Mouse (Mus musculus): ENCODE results near the gene Rad9a. TPM values are rescaled to one million over a fixed set of nuclear protein-coding genes. Genes with fewer than 3 reads are reported as not detected.
"Not testable (repeated sequence)": the region's sequence is repeated elsewhere in the genome, so short reads cannot be mapped to it uniquely, and the experiment has no call there.

The Rad9a gene
- polyA plus RNA-seq (2015; fragmentation: Nextera tagmentation; extraction: Ambion mirVana) = 33.6 and 35.0 TPM in 2 replicates

GRCm38 (mm10) chr19:4201291-4201909, at the start of gene Rad9a:
TSS of gene Rad9a (minus strand) at chr19:4201662.
- Histone ChIP-seq H3K4me2 (replicated peaks) (peak within 1 kb of the TSS; percentile 81), H3K27me3 (no peaks in the 10 kb centered on the region), H3K4me1 (peaks cover 39% of the 10 kb centered on the region), H3K9me3 (replicated peaks) (no peaks in the 10 kb centered on the region), H3K9ac (peak within 1 kb of the TSS; percentile 85), H3K27ac (replicated peaks) (peak within 1 kb of the TSS; percentile 61), H3K4me3 (replicated peaks) (peak within 1 kb of the TSS; percentile 62), H3K36me3 (peaks cover 14% of the 10 kb centered on the region)
- ATAC-seq (ENCODE audit: insufficient number of reproducible peaks, low FRiP score, low TSS enrichment, low read depth) = peak; percentile 64
- 0% methylated on average over 34 of the region's 34 CpGs for WGBS

DNA sequence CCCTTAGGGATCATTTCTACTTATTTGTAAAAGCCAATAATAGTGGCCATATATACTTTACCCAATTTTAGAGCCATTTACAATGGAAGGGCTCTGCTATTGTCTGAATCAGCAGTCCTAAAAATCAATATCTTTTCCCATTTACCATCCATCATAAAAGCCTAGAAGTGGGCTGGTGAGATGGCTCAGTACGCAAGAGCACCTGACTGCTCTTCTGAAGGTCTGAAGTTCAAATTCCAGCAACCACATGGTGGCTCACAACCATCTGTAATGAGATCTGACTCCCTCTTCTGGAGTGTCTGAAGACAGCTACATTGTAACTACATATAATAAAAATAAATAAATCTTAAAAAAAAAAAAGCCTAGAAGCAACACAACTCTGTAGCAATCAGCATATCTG, 47.2 kb upstream of the Rad9a start:
- not testable (repeated sequence) for H3K9ac ChIP-seq; H3K4me3 ChIP-seq (replicated peaks)

DNA sequence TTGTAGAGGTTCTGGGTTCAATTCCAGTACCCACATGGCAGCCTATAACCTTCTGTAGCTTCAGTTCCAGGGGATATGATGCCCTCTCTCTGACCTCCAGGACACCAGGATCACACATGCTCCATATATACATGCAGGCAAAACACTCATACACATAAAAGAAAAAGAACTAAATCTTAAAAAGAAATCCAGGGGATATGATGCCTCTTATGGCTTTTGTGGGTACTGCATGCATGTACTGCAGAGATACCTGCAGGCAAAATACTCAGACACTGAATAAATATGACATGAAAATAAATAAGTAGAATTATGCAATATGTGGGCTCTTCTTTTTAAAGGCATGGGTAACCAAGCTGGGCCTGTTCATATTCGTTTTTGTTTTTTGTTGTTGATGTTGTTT, 45.5 kb upstream of the Rad9a start:
- no peaks in the 10 kb centered on the region for H3K36me3 ChIP-seq
- no peaks in the 10 kb centered on the region for H3K4me1 ChIP-seq
- 48% methylated on average over 1 of the region's 1 CpGs for WGBS
- no peak overlapping the region for H3K9ac ChIP-seq
- H3K4me2 ChIP-seq (replicated peaks) = no peak overlapping the region
- no peaks in the 10 kb centered on the region for H3K9me3 ChIP-seq (replicated peaks)
- H3K4me3 ChIP-seq (replicated peaks) = no peak overlapping the region
- H3K27ac ChIP-seq (replicated peaks) = no peak overlapping the region
- H3K27me3 ChIP-seq = no peaks in the 10 kb centered on the region
- no peak for ATAC-seq (ENCODE audit: insufficient number of reproducible peaks, low FRiP score, low TSS enrichment, low read depth)

More for the DNA sequence above, 47.2 kb upstream of the Rad9a start:
- not testable (repeated sequence) for H3K36me3 ChIP-seq; H3K9me3 ChIP-seq (replicated peaks); H3K27me3 ChIP-seq; H3K4me2 ChIP-seq (replicated peaks); H3K4me1 ChIP-seq; ATAC-seq (ENCODE audit: insufficient number of reproducible peaks, low FRiP score, low TSS enrichment, low read depth); H3K27ac ChIP-seq (replicated peaks)
- 63% methylated on average over 1 of the region's 1 CpGs for WGBS

GRCm38 (mm10) chr19:4244775-4245174, 43.3 kb upstream of the Rad9a start:
- Histone ChIP-seq H3K27me3 (no peaks in the 10 kb centered on the region), H3K4me2 (replicated peaks) (no peak overlapping the region), H3K4me3 (replicated peaks) (no peak overlapping the region)

GRCm38 (mm10) chr19:4242416-4242815, 41.0 kb upstream of the Rad9a start:
- H3K27me3 ChIP-seq = no peaks in the 10 kb centered on the region
- H3K36me3 ChIP-seq = no peaks in the 10 kb centered on the region
- no peak for ATAC-seq (ENCODE audit: insufficient number of reproducible peaks, low FRiP score, low TSS enrichment, low read depth)
- no peaks in the 10 kb centered on the region for H3K9me3 ChIP-seq (replicated peaks)
- no peak overlapping the region for H3K4me3 ChIP-seq (replicated peaks)
- no peak overlapping the region for H3K9ac ChIP-seq
- WGBS = 61% methylated on average over 3 of the region's 3 CpGs
- H3K4me2 ChIP-seq (replicated peaks) = no peak overlapping the region
- H3K4me1 ChIP-seq = no peaks in the 10 kb centered on the region
- no peak overlapping the region for H3K27ac ChIP-seq (replicated peaks)

More at GRCm38 (mm10) chr19:4244775-4245174, 43.3 kb upstream of the Rad9a start:
- H3K9me3 ChIP-seq (replicated peaks) = no peaks in the 10 kb centered on the region
- no peaks in the 10 kb centered on the region for H3K4me1 ChIP-seq
- no peak overlapping the region for H3K9ac ChIP-seq
- WGBS = 77% methylated on average over 6 of the region's 6 CpGs
- no peaks in the 10 kb centered on the region for H3K36me3 ChIP-seq
- ATAC-seq (ENCODE audit: insufficient number of reproducible peaks, low FRiP score, low TSS enrichment, low read depth) = no peak
- no peak overlapping the region for H3K27ac ChIP-seq (replicated peaks)

- Histone ChIP-seq H3K36me3 (no peaks in the 10 kb centered on the region), H3K4me3 (replicated peaks) (no peak overlapping the region), H3K4me2 (replicated peaks) (no peak overlapping the region), H3K9me3 (replicated peaks) (no peaks in the 10 kb centered on the region), H3K27me3 (no peaks in the 10 kb centered on the region), H3K27ac (replicated peaks) (no peak overlapping the region), H3K4me1 (no peaks in the 10 kb centered on the region), H3K9ac (no peak overlapping the region)
- WGBS = 51% methylated on average over 8 of the region's 8 CpGs
- no peak for ATAC-seq (ENCODE audit: insufficient number of reproducible peaks, low FRiP score, low TSS enrichment, low read depth)
Observed at GRCm38 (mm10) chr19:4240247-4240668, 38.8 kb upstream of the Rad9a start.

DNA sequence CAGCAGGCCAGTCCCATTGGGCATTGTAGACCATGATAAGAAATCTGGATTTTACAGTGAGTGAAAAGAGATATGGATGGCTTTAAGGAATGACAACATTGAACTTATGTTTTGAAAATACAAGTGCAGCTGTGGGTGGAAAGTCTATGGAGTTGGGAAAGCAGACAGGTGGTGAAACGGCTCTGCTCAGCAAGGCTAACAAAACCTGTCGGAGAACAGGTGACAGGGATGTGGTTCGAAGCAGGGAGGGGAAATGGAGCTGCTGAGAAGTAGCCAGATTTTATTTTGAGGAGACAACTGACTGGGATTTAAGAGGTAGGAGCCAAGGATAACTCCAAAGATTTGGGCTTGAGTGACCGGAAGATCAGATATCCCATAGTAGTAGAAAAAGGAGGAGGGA, 33.1 kb upstream of the Rad9a start:
- H3K4me1 ChIP-seq = peaks cover 10% of the 10 kb centered on the region
- H3K4me2 ChIP-seq (replicated peaks) = no peak overlapping the region
- ATAC-seq (ENCODE audit: insufficient number of reproducible peaks, low FRiP score, low TSS enrichment, low read depth) = no peak
- no peak overlapping the region for H3K27ac ChIP-seq (replicated peaks)
- no peak overlapping the region for H3K4me3 ChIP-seq (replicated peaks)
- H3K9ac ChIP-seq = no peak overlapping the region
- no peaks in the 10 kb centered on the region for H3K27me3 ChIP-seq
- 62% methylated on average over 4 of the region's 4 CpGs for WGBS
- H3K36me3 ChIP-seq = no peaks in the 10 kb centered on the region
- H3K9me3 ChIP-seq (replicated peaks) = no peaks in the 10 kb centered on the region

- ATAC-seq (ENCODE audit: insufficient number of reproducible peaks, low FRiP score, low TSS enrichment, low read depth) = no peak
- H3K9me3 ChIP-seq (replicated peaks) = no peaks in the 10 kb centered on the region
- H3K9ac ChIP-seq = no peak overlapping the region
- H3K4me1 ChIP-seq = peaks cover 22% of the 10 kb centered on the region
- H3K27me3 ChIP-seq = no peaks in the 10 kb centered on the region
- no peaks in the 10 kb centered on the region for H3K36me3 ChIP-seq
- no peak overlapping the region for H3K27ac ChIP-seq (replicated peaks)
- WGBS = 79% methylated on average over 7 of the region's 7 CpGs
- peak overlapping the region; percentile 73; the same call in 1 of the 2 replicates for H3K4me2 ChIP-seq (replicated peaks)
- H3K4me3 ChIP-seq (replicated peaks) = no peak overlapping the region
Observed at GRCm38 (mm10) chr19:4232651-4233050, 31.2 kb upstream of the Rad9a start.

- H3K4me3 ChIP-seq (replicated peaks) = peak overlapping the region; percentile 62
- 38% methylated on average over 2 of the region's 2 CpGs for WGBS
- H3K9ac ChIP-seq = peak overlapping the region; percentile 46
- peak overlapping the region; percentile 73 for H3K4me2 ChIP-seq (replicated peaks)
- no peaks in the 10 kb centered on the region for H3K36me3 ChIP-seq
- no peaks in the 10 kb centered on the region for H3K27me3 ChIP-seq
- no peak for ATAC-seq (ENCODE audit: insufficient number of reproducible peaks, low FRiP score, low TSS enrichment, low read depth)
- H3K4me1 ChIP-seq = peaks cover 22% of the 10 kb centered on the region
- no peaks in the 10 kb centered on the region for H3K9me3 ChIP-seq (replicated peaks)
- H3K27ac ChIP-seq (replicated peaks) = peak overlapping the region; percentile 80
Observed at GRCm38 (mm10) chr19:4232186-4232572, 30.7 kb upstream of the Rad9a start.

DNA sequence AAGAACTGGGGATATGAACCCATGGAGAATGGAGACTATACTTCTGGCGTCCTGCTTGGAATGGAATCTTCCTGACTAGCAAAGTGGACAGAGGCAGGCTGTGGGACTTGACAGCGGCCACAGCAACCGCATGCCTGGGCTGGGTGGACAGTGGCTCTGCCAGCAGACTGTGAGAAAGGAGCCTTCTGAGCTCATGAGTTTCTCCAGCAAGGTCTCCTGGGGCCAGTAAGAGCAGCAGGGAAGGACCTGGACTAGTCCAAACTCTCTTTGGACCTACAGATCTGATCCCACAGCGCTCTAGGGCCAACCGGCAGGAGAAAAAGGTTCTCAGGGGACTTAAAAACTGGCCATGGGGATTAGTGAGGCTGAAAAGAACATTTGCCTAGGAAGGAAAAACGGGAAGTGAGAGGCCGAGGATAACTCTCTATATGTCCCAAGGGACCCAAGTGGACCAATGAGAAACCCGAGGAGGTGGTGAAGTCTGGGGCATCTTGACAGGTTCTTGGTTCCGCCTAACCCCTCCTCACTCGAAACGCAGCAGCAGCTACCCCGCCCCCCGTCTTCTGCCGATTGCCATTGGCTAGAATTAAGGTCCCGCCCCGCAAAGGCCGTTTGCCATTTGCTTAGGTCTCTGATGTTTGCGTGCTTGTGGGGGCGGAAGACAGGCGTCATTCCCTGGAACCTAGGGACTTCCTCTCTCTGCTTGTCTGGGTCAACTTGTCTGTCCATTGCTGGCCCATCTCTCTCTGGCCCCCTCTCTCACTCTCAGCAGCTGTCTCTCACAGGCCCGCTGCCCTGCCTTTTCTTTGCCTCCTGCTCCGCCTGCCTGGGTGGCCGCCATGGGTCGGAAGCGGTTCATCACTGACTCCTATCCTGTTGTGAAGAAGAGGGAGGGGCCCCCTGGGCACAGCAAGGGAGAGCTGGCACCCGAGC, 30.1 kb upstream of the Rad9a start, which contains the start of gene Pold4:
Gene Pold4 (plus strand): TSS at position 647 of the 933 bp plus-strand sequence.
- 10% methylated on average over 26 of the region's 26 CpGs for WGBS
- Histone ChIP-seq H3K4me2 (replicated peaks) (peak within 1 kb of the TSS; percentile 73), H3K36me3 (no peaks in the 10 kb centered on the region), H3K9ac (peak within 1 kb of the TSS; percentile 46), H3K27ac (replicated peaks) (peak within 1 kb of the TSS; percentile 80), H3K4me3 (replicated peaks) (peak within 1 kb of the TSS; percentile 62), H3K4me1 (peaks cover 22% of the 10 kb centered on the region), H3K9me3 (replicated peaks) (no peaks in the 10 kb centered on the region), H3K27me3 (no peaks in the 10 kb centered on the region)
- peak; percentile 88 for ATAC-seq (ENCODE audit: insufficient number of reproducible peaks, low FRiP score, low TSS enrichment, low read depth)

DNA sequence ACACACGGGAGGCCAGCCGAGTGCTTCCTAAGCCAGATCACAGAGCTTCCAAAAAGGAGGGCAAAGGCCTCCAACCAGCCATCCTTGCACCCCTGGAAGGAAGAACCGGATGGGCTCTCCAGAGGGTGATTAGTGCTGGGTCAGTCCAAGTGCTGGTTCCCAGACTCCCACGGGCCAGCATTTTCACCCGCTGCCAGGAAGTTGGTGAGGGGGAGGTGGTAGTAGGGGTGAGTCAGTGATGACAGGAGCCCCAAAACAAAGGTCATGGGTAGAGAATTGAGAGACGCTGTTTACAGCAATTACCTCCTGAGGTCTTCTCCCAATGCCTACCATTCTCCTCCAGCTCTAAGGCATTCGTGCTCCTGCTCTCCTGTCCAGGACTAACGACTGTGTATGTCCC, 29.0 kb upstream of the Rad9a start:
- Histone ChIP-seq H3K27me3 (no peaks in the 10 kb centered on the region), H3K4me1 (peaks cover 22% of the 10 kb centered on the region), H3K4me2 (replicated peaks) (no peak overlapping the region), H3K36me3 (no peaks in the 10 kb centered on the region), H3K9ac (no peak overlapping the region), H3K27ac (replicated peaks) (no peak overlapping the region), H3K4me3 (replicated peaks) (no peak overlapping the region), H3K9me3 (replicated peaks) (no peaks in the 10 kb centered on the region)
- WGBS = 63% methylated on average over 8 of the region's 8 CpGs
- no peak for ATAC-seq (ENCODE audit: insufficient number of reproducible peaks, low FRiP score, low TSS enrichment, low read depth)
